Mouse (Mus musculus) liver, embryonic 14.5 days (tissue): ENCODE measurements around the gene Edaradd. TPM values are rescaled to one million over a fixed set of nuclear protein-coding genes. Genes with fewer than 3 reads are reported as not detected.
A peak's percentile ranks its signal among the peaks of the same experiment; 100 is the strongest.

Source experiments
- ATAC-seq: fragments of 200-750 bp; cut with Nextera tagmentation; 2 replicates; pipeline ENCODE4 v1.8.0; 2017; ENCODE audit warnings: moderate number of reproducible peaks, mild to moderate bottlenecking, moderate library complexity; ENCODE audit not compliant: insufficient read depth
- DNase-seq, 3 experiments: peaks; one replicate each; pipeline ENCODE4 v3.0.0-alpha.2; 2012 to 2013; ENCODE audit warnings: low read depth in 3 of 3, low spot score in 3 of 3
- H3K27ac ChIP-seq: fragments of 300-500 bp; sonication (generic); 2 replicates; pipeline ENCODE4 v1.5.1; 2014; ENCODE audit warnings: moderate library complexity, mild to moderate bottlenecking, control low read depth, inconsistent platforms
- H3K27me3 ChIP-seq: fragments of 300-500 bp; sonication (generic); 2 replicates; pipeline ENCODE4 v1.6.1; 2014; ENCODE audit warnings: mild to moderate bottlenecking, low read length, moderate library complexity; ENCODE audit not compliant: control insufficient read depth, insufficient read depth
- H3K36me3 ChIP-seq: fragments of 300-500 bp; sonication (generic); replicated peaks from 2 replicates; pipeline ENCODE4 v1.6.1; 2014; ENCODE audit warnings: low read depth; ENCODE audit not compliant: control insufficient read depth, insufficient read depth
- H3K4me1 ChIP-seq, 2 experiments: fragments of 200-500 bp in 1 of 2; fragments of 300-500 bp in 1 of 2; sonication (generic) in 1 of 2; replicated peaks; 2 replicates each; pipeline ENCODE4 v1.6.1; 2012 to 2014; ENCODE audit warnings: antibody characterized with exemption in 1 of 2, inconsistent platforms in 1 of 2, low read length in 1 of 2; ENCODE audit not compliant: control insufficient read depth in 2 of 2, insufficient read depth in 2 of 2
- H3K4me2 ChIP-seq: fragments of 300-500 bp; sonication (generic); 2 replicates; pipeline ENCODE4 v1.6.1; 2014; ENCODE audit warnings: low read depth, mild to moderate bottlenecking, control low read depth, moderate library complexity
- H3K4me3 ChIP-seq, 2 experiments: fragments of 200-500 bp in 1 of 2; fragments of 300-500 bp in 1 of 2; sonication (generic) in 1 of 2; 2 replicates each; pipeline ENCODE4 v1.5.1; 2012 to 2014; ENCODE audit warnings: low read depth in 2 of 2, low read length in 2 of 2, mild to moderate bottlenecking in 2 of 2, control low read depth in 1 of 2, inconsistent platforms in 1 of 2, moderate library complexity in 1 of 2; ENCODE audit not compliant: insufficient read depth in 1 of 2
- H3K9ac ChIP-seq: fragments of 300-500 bp; sonication (generic); replicated peaks from 2 replicates; pipeline ENCODE4 v1.6.1; 2014; ENCODE audit warnings: mild to moderate bottlenecking, control low read depth, moderate library complexity
- H3K9me3 ChIP-seq: fragments of 300-500 bp; sonication (generic); 2 replicates; pipeline ENCODE4 v1.6.1; 2016; ENCODE audit warnings: low read length, mixed read lengths; ENCODE audit not compliant: control insufficient read depth
- CTCF ChIP-seq: IDR thresholded peaks from 2 replicates; pipeline ENCODE4 v1.5.1; 2016; ENCODE audit warnings: antibody characterized with exemption, low read depth, control low read depth
- EP300 ChIP-seq: IDR thresholded peaks from 2 replicates; pipeline ENCODE4 v1.6.1; 2016; ENCODE audit warnings: antibody characterized with exemption, low read depth
- WGBS: fragments of 180-500 bp; shearing (Covaris S2); extraction: QIAGEN DNeasy Blood & Tissue Kit; methylation state at CpG from one replicate; pipeline ENCODE4 v1.1.7; 2014; ENCODE audit not compliant: insufficient replicate concordance; 5-methylcytosine and 5-hydroxymethylcytosine counted together
- polyA plus RNA-seq, 2 experiments: library from polyadenylated mRNA; depleted of rRNA in 1 of 2; stranded (reverse) in 1 of 2; unstranded in 1 of 2; fragments of >200 nt; fragmentation: Nextera tagmentation in 1 of 2; extraction: Ambion mirVana in 1 of 2; gene quantifications; 2 replicates each; pipeline versions ENCODE4 v1.2.1 to v1.2.3; 2012 to 2014

The Edaradd gene
- polyA plus RNA-seq, 2 experiments = 0.04 to 0.05 TPM

- Histone ChIP-seq H3K4me2 (peak overlapping the region; percentile 56), H3K27me3 (peaks cover 17% of the 10 kb centered on the region), H3K36me3 (no peaks in the 10 kb centered on the region), H3K27ac (no peak overlapping the region), H3K4me3 (no peak overlapping the region; a peak in 1 of 4 replicates), H3K4me1 (no peaks in the 10 kb centered on the region), H3K9ac (no peak overlapping the region), H3K9me3 (no peaks in the 10 kb centered on the region)
- ATAC-seq (no peak), DNase-seq (no peak)
- WGBS = 8% methylated on average over 18 of the region's 18 CpGs
- TF ChIP-seq CTCF = no peak
- no peak for TF ChIP-seq EP300
These were observed 867 bp downstream of the Edaradd start for GRCm38 (mm10) chr13:12519371-12519770.

- no peaks in the 10 kb centered on the region for H3K36me3 ChIP-seq
- no peaks in the 10 kb centered on the region for H3K9me3 ChIP-seq
- H3K9ac ChIP-seq = no peak overlapping the region
- no peak overlapping the region for H3K27ac ChIP-seq
- H3K27me3 ChIP-seq = no peaks in the 10 kb centered on the region
- no peak for TF ChIP-seq EP300
- TF ChIP-seq CTCF = no peak
- WGBS = 60% methylated on average over 9 of the region's 9 CpGs
- H3K4me1 ChIP-seq = no peaks in the 10 kb centered on the region
- ATAC-seq (no peak), DNase-seq (no peak)
- H3K4me3 ChIP-seq = no peak overlapping the region
- H3K4me2 ChIP-seq = no peak overlapping the region
These were observed 8.9 kb downstream of the Edaradd start for GRCm38 (mm10) chr13:12511189-12511965.

GRCm38 (mm10) chr13:12510032-12510431, 10.2 kb downstream of the Edaradd start:
- Histone ChIP-seq H3K27ac (no peak overlapping the region), H3K4me1 (peaks cover 3 to 7% of the 10 kb centered on the region in 2 experiments; a peak in 2 of 4 replicates), H3K27me3 (no peaks in the 10 kb centered on the region), H3K4me2 (no peak overlapping the region), H3K4me3 (no peak overlapping the region), H3K36me3 (no peaks in the 10 kb centered on the region), H3K9me3 (no peaks in the 10 kb centered on the region), H3K9ac (no peak overlapping the region)
- 66% methylated on average over 6 of the region's 6 CpGs for WGBS
- DNase-seq (no peak), ATAC-seq (no peak)
- TF ChIP-seq CTCF (no peak), EP300 (no peak)

GRCm38 (mm10) chr13:12507426-12507825, 12.8 kb downstream of the Edaradd start:
- no peak overlapping the region for H3K4me3 ChIP-seq
- TF ChIP-seq EP300 (no peak), CTCF (no peak)
- H3K27ac ChIP-seq = no peak overlapping the region
- no peak overlapping the region for H3K9ac ChIP-seq
- no peak overlapping the region for H3K4me2 ChIP-seq
- peaks cover 3 to 14% of the 10 kb centered on the region in 2 experiments; a peak in 2 of 4 replicates for H3K4me1 ChIP-seq
- H3K9me3 ChIP-seq = no peaks in the 10 kb centered on the region
- no peaks in the 10 kb centered on the region for H3K27me3 ChIP-seq
- DNase-seq (no peak), ATAC-seq (no peak)
- 46% methylated on average over 6 of the region's 6 CpGs for WGBS
- no peaks in the 10 kb centered on the region for H3K36me3 ChIP-seq

GRCm38 (mm10) chr13:12505359-12505758, 14.9 kb downstream of the Edaradd start:
- ATAC-seq (peak; percentile 31; the same call in 1 of the 2 replicates), DNase-seq (peak in 1 of 3 experiments; percentile 15)
- H3K27me3 ChIP-seq = no peaks in the 10 kb centered on the region
- H3K4me3 ChIP-seq = no peak overlapping the region
- no peak overlapping the region for H3K4me2 ChIP-seq
- no peak overlapping the region for H3K27ac ChIP-seq
- TF ChIP-seq CTCF = no peak
- TF ChIP-seq EP300 = no peak
- H3K9me3 ChIP-seq = no peaks in the 10 kb centered on the region
- 53% methylated on average over 3 of the region's 3 CpGs for WGBS
- no peak overlapping the region for H3K9ac ChIP-seq
- H3K36me3 ChIP-seq = no peaks in the 10 kb centered on the region
- peaks cover 3 to 14% of the 10 kb centered on the region in 2 experiments; a peak in 2 of 4 replicates for H3K4me1 ChIP-seq
